Mouse (Mus musculus): ENCODE data around the gene Cdc14a.

Gene Cdc14a

GRCm38 (mm10) chr3:116423353-116424159 is at the start of gene Cdc14a:
TSS of gene Cdc14a (minus strand) at chr3:116424032.
- DNase-seq = peak; percentile 83

GRCm38 (mm10) chr3:116465709-116466108 is 41.9 kb upstream of the Cdc14a start:
- DNase-seq = no peak

- DNase-seq = no peak
These were observed 40.5 kb upstream of the Cdc14a start for GRCm38 (mm10) chr3:116464318-116464717.

- no peak for DNase-seq
These were observed 37.2 kb upstream of the Cdc14a start for GRCm38 (mm10) chr3:116461053-116461452.

GRCm38 (mm10) chr3:116454529-116454928 is 30.7 kb upstream of the Cdc14a start:
- no peak for DNase-seq

- DNase-seq = no peak
These were observed 26.9 kb upstream of the Cdc14a start for GRCm38 (mm10) chr3:116450741-116451140.

GRCm38 (mm10) chr3:116444327-116444726 is 20.5 kb upstream of the Cdc14a start:
- no peak for DNase-seq

- no peak for DNase-seq
These were observed 19.0 kb upstream of the Cdc14a start for GRCm38 (mm10) chr3:116442788-116443187.

GRCm38 (mm10) chr3:116441518-116442205 is 17.8 kb upstream of the Cdc14a start:
- no peak for DNase-seq

GRCm38 (mm10) chr3:116440066-116440997 is 16.5 kb upstream of the Cdc14a start:
- DNase-seq = no peak

GRCm38 (mm10) chr3:116436811-116437601 is 13.2 kb upstream of the Cdc14a start:
- DNase-seq = no peak

GRCm38 (mm10) chr3:116436113-116436512 is 12.3 kb upstream of the Cdc14a start:
- no peak for DNase-seq

- no peak for DNase-seq
These were observed 10.9 kb upstream of the Cdc14a start for GRCm38 (mm10) chr3:116434757-116435156.

- DNase-seq = no peak
These were observed 2.1 kb upstream of the Cdc14a start for GRCm38 (mm10) chr3:116425901-116426300.

GRCm38 (mm10) chr3:116424973-116425284 is 1.1 kb upstream of the Cdc14a start:
- peak; percentile 92 for DNase-seq

GRCm38 (mm10) chr3:116424160-116424972 is 534 bp upstream of the Cdc14a start:
- DNase-seq = no peak

- peak; percentile 52 for DNase-seq
These were observed 958 bp downstream of the Cdc14a start for GRCm38 (mm10) chr3:116422795-116423352.

GRCm38 (mm10) chr3:116422074-116422473 is 1.8 kb downstream of the Cdc14a start:
- DNase-seq = no peak

GRCm38 (mm10) chr3:116421121-116421520 is 2.7 kb downstream of the Cdc14a start:
- DNase-seq = no peak

GRCm38 (mm10) chr3:116419791-116420190 is 4.0 kb downstream of the Cdc14a start:
- no peak for DNase-seq

GRCm38 (mm10) chr3:116414451-116414860 is 9.4 kb downstream of the Cdc14a start:
- no peak for DNase-seq
